Mouse (Mus musculus) limb, embryonic 15.5 days (tissue): ENCODE measurements around the gene Kcnj2. TPM values are rescaled to one million over a fixed set of nuclear protein-coding genes. Genes with fewer than 3 reads are reported as not detected.

Experiments used
- ATAC-seq: fragments of 200-750 bp; cut with Nextera tagmentation; 2 replicates; pipeline ENCODE4 v1.8.0; 2017; ENCODE audit warnings: low read depth, moderate TSS enrichment; ENCODE audit not compliant: insufficient number of reproducible peaks, low FRiP score, low TSS enrichment
- H3K27ac ChIP-seq: fragments of 300-500 bp; sonication (generic); 2 replicates; pipeline ENCODE4 v1.5.1; 2015; ENCODE audit warnings: moderate library complexity, mild to moderate bottlenecking, inconsistent platforms
- H3K27me3 ChIP-seq: fragments of 300-500 bp; sonication (generic); 2 replicates; pipeline ENCODE4 v1.6.1; 2015; ENCODE audit warnings: inconsistent platforms
- H3K36me3 ChIP-seq: fragments of 300-500 bp; sonication (generic); 2 replicates; pipeline ENCODE4 v1.6.1; 2015; ENCODE audit warnings: inconsistent platforms
- H3K4me1 ChIP-seq: fragments of 300-500 bp; sonication (generic); 2 replicates; pipeline ENCODE4 v1.6.1; 2015; ENCODE audit warnings: inconsistent platforms
- H3K4me2 ChIP-seq: fragments of 300-500 bp; sonication (generic); 2 replicates; pipeline ENCODE4 v1.6.1; 2015; ENCODE audit warnings: mild to moderate bottlenecking, inconsistent platforms
- H3K4me3 ChIP-seq: fragments of 300-500 bp; sonication (generic); 2 replicates; pipeline ENCODE4 v1.5.1; 2015; ENCODE audit warnings: mild to moderate bottlenecking, inconsistent platforms
- H3K9ac ChIP-seq: fragments of 300-500 bp; sonication (generic); 2 replicates; pipeline ENCODE4 v1.6.1; 2015; ENCODE audit warnings: inconsistent platforms
- H3K9me3 ChIP-seq: fragments of 300-500 bp; sonication (generic); 2 replicates; pipeline ENCODE4 v1.6.1; 2016; ENCODE audit warnings: inconsistent platforms
- WGBS: fragments of 180-500 bp; shearing (Covaris S2); methylation state at CpG from one replicate; pipeline ENCODE4 v1.1.7; 2015; 5-methylcytosine and 5-hydroxymethylcytosine counted together
- polyA plus RNA-seq: library from polyadenylated mRNA; unstranded; fragments of >200 nt; fragmentation: Nextera tagmentation; extraction: Ambion mirVana; gene quantifications from 2 replicates; pipeline ENCODE4 v1.2.1, GENCODE M21; 2015

The Kcnj2 gene
- polyA plus RNA-seq = 2.0 and 2.3 TPM in 2 replicates

DNA sequence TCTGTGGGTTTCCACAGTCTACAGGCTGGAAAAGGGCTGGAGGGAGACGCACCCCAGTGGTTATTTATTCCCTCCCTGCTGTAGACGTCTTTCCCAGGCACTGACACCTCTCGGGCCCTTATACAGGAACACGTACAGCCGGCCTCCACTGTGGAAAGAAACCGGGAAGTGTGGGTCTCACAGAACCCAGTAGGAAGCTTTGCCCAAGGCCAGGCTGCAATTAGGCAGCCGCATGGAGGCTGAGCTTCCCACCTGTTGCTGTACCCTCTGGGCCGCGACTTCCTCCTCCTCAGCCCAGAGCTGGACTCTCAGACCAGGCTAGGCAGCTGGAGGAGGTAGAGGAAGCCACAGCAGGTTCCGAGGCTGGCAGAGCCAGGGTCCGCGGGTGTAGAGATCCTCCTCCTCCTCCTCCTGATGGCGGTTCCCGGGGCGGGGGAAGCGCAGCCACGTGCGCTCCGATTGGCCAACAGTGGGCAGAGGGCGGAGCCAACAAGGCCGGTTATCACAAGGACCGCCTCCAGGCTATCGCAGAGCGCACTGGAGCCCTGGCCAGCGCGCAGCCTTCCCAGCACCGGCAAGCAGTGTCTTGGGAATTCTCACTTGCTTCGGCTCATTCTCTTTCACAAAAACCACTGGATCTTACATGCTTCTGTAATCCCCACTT is at the start of gene Kcnj2:
Gene Kcnj2 (plus strand): TSS at position 530 of the 664 bp plus-strand sequence.
- ATAC-seq = peak; percentile 94
- 0% methylated on average over 28 of the region's 28 CpGs for WGBS
- H3K4me2 ChIP-seq = peak within 1 kb of the TSS; percentile 86
- peak within 1 kb of the TSS; percentile 67 for H3K27ac ChIP-seq
- H3K9me3 ChIP-seq = no peaks in the 10 kb centered on the region
- H3K4me3 ChIP-seq = peak within 1 kb of the TSS; percentile 67
- H3K27me3 ChIP-seq = peaks cover 4% of the 10 kb centered on the region; the same call in 1 of the 2 replicates
- no peaks in the 10 kb centered on the region; the same call in 1 of the 2 replicates for H3K4me1 ChIP-seq
- no peaks in the 10 kb centered on the region for H3K36me3 ChIP-seq
- peak within 1 kb of the TSS; percentile 31; the same call in 1 of the 2 replicates for H3K9ac ChIP-seq

GRCm38 (mm10) chr11:111016206-111016605 is 49.8 kb upstream of the Kcnj2 start:
- Histone ChIP-seq H3K27ac (no peak overlapping the region), H3K4me1 (no peaks in the 10 kb centered on the region), H3K27me3 (no peaks in the 10 kb centered on the region), H3K36me3 (no peaks in the 10 kb centered on the region), H3K4me3 (no peak overlapping the region), H3K9ac (no peak overlapping the region), H3K4me2 (no peak overlapping the region), H3K9me3 (no peaks in the 10 kb centered on the region)
- 93% methylated on average over 3 of the region's 3 CpGs for WGBS
- no peak for ATAC-seq

DNA sequence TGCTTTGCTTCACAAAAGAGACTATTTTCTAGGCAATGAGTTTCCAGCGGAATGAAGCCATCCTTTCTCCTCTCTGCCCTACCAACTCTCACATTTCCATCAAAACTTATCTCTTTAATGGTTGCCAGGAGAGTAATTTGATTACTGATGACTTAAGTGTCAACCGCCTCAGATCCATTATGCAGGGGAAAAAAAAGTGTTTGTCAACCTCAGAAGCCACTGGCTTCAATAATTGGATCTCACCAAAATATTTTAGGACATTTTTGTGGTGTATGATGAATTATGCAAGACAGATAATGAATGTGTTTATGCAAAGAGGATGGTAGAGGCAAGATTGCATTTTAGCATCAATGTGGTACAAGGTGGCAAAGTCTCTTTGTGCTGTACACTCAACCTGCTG is 45.8 kb upstream of the Kcnj2 start:
- WGBS = 59% methylated on average over 2 of the region's 2 CpGs
- no peak overlapping the region for H3K4me2 ChIP-seq
- H3K9me3 ChIP-seq = no peaks in the 10 kb centered on the region
- H3K4me3 ChIP-seq = no peak overlapping the region
- H3K4me1 ChIP-seq = no peaks in the 10 kb centered on the region
- ATAC-seq = no peak
- H3K9ac ChIP-seq = no peak overlapping the region
- H3K27ac ChIP-seq = no peak overlapping the region
- no peaks in the 10 kb centered on the region for H3K27me3 ChIP-seq
- no peaks in the 10 kb centered on the region for H3K36me3 ChIP-seq

DNA sequence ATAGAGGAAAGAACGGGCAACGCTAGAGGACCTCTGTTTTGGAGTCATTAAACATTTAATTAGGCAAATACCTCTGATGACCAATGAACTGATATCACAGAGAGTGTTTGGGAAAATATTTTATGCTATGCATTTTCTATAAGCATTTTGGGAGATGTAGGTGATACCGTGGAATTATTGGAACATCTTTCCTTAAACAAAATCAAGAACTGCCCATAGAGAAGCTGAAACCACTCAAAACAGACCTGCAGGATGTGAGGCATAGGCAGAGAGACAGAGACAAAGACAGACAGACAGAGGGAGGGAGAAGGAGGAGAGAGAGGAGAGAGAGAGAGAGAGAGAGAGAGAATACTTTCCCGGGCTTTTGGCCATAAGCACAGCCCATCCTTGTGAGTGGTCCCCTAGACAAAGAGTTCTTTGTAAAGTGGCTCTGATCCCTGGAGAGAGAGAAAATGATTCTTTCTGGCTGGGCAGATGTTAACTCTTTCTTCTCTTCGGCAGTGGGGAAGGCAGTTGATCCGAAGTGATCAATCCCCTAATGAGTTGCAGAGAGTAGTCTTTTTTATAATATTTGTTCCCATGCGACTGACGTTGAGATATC is 43.2 kb upstream of the Kcnj2 start:
- no peaks in the 10 kb centered on the region for H3K36me3 ChIP-seq
- H3K4me3 ChIP-seq = no peak overlapping the region
- no peaks in the 10 kb centered on the region for H3K9me3 ChIP-seq
- no peaks in the 10 kb centered on the region for H3K27me3 ChIP-seq
- no peak for ATAC-seq
- no peak overlapping the region for H3K4me2 ChIP-seq
- no peak overlapping the region for H3K27ac ChIP-seq
- 62% methylated on average over 8 of the region's 8 CpGs for WGBS
- no peaks in the 10 kb centered on the region for H3K4me1 ChIP-seq
- H3K9ac ChIP-seq = no peak overlapping the region

- no peak overlapping the region for H3K27ac ChIP-seq
These were observed 23.8 kb upstream of the Kcnj2 start for GRCm38 (mm10) chr11:111042175-111042574.

DNA sequence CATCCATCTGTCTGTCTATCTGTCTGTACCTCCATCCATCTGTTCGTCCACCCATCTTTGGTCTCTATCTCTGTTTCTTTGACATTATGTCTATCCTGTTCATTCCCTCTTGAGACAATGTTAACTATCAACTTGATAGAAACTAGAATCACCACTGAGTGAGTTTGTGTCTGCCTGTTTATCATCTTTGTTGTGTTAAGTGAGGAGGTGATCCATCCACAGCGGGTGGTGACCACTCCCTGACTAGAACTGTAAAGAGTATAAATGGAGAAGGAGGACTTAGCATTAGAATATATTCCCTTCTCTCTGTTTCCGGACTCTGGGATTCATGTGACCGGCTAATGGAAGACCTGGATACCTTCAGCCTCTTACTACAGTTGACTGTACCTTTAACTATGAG is 22.7 kb upstream of the Kcnj2 start:
- Histone ChIP-seq H3K4me2 (no peak overlapping the region), H3K27me3 (no peaks in the 10 kb centered on the region), H3K9me3 (no peaks in the 10 kb centered on the region), H3K9ac (no peak overlapping the region), H3K36me3 (no peaks in the 10 kb centered on the region), H3K27ac (no peak overlapping the region), H3K4me1 (no peaks in the 10 kb centered on the region), H3K4me3 (no peak overlapping the region)
- no peak for ATAC-seq
- WGBS = 83% methylated on average over 4 of the region's 4 CpGs

More at GRCm38 (mm10) chr11:111042175-111042574, 23.8 kb upstream of the Kcnj2 start:
- no peaks in the 10 kb centered on the region for H3K9me3 ChIP-seq
- H3K27me3 ChIP-seq = no peaks in the 10 kb centered on the region
- no peak overlapping the region for H3K4me3 ChIP-seq
- WGBS = 48% methylated on average over 5 of the region's 5 CpGs
- H3K4me1 ChIP-seq = no peaks in the 10 kb centered on the region
- ATAC-seq = no peak
- H3K36me3 ChIP-seq = no peaks in the 10 kb centered on the region
- no peak overlapping the region for H3K4me2 ChIP-seq
- no peak overlapping the region for H3K9ac ChIP-seq

GRCm38 (mm10) chr11:111054252-111054651 is 11.7 kb upstream of the Kcnj2 start:
- H3K9me3 ChIP-seq = no peaks in the 10 kb centered on the region
- no peaks in the 10 kb centered on the region for H3K4me1 ChIP-seq
- ATAC-seq = no peak
- no peak overlapping the region for H3K4me2 ChIP-seq
- H3K9ac ChIP-seq = no peak overlapping the region
- no peak overlapping the region for H3K4me3 ChIP-seq
- 58% methylated on average over 3 of the region's 3 CpGs for WGBS
- no peaks in the 10 kb centered on the region for H3K27me3 ChIP-seq
- no peaks in the 10 kb centered on the region for H3K36me3 ChIP-seq
- H3K27ac ChIP-seq = no peak overlapping the region

GRCm38 (mm10) chr11:111054854-111055822 is 10.8 kb upstream of the Kcnj2 start:
- Histone ChIP-seq H3K27ac (no peak overlapping the region), H3K9ac (no peak overlapping the region), H3K4me3 (no peak overlapping the region), H3K27me3 (no peaks in the 10 kb centered on the region), H3K4me1 (no peaks in the 10 kb centered on the region), H3K36me3 (no peaks in the 10 kb centered on the region), H3K9me3 (no peaks in the 10 kb centered on the region), H3K4me2 (no peak overlapping the region)
- WGBS = 80% methylated on average over 8 of the region's 8 CpGs
- ATAC-seq = no peak

DNA sequence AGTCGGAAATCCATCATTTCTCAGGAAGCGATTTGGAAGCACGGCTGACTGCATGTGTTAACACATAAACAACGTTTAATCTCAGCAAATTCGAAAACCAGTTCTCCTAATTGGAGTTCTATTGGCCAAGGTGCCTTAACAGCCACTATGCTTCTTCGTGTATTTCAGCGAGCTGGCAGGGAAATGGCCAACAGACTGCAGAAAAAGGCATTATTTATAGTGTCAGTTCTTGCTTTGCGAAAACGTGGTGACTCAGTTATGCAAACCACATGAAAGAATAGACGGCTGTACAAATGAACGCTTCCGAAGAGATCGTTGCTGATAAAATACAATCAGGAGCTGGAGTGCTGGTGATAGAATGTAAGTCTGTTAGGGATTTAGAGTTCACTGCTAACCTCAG is 9.9 kb upstream of the Kcnj2 start:
- H3K36me3 ChIP-seq = no peaks in the 10 kb centered on the region
- no peak for ATAC-seq
- H3K4me2 ChIP-seq = no peak overlapping the region
- H3K9ac ChIP-seq = no peak overlapping the region
- no peaks in the 10 kb centered on the region for H3K27me3 ChIP-seq
- no peak overlapping the region for H3K27ac ChIP-seq
- no peaks in the 10 kb centered on the region for H3K9me3 ChIP-seq
- no peaks in the 10 kb centered on the region for H3K4me1 ChIP-seq
- WGBS = 40% methylated on average over 13 of the region's 13 CpGs
- no peak overlapping the region for H3K4me3 ChIP-seq

DNA sequence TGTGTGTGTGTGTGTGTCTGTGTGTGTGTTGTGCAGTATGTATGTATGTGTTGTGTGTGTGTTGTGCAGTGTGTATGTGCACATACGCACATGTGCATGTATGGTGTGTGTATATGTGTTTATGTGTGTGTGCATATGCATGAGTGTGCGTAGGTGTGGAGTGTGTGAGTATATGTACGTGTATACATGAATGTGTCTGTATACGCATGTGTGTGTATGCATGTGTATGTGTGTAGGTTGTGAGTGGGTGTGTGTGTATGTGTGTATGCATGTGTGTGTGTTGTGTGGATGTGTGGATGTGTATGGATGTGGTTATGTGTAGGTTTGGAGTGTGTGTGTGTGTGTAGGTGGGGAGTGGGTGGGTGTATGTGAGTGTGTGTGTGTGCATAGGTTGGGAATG is 8.5 kb upstream of the Kcnj2 start:
- Histone ChIP-seq H3K9me3 (no peaks in the 10 kb centered on the region), H3K4me2 (no peak overlapping the region), H3K36me3 (no peaks in the 10 kb centered on the region), H3K4me3 (no peak overlapping the region), H3K27ac (no peak overlapping the region), H3K9ac (no peak overlapping the region), H3K27me3 (no peaks in the 10 kb centered on the region), H3K4me1 (no peaks in the 10 kb centered on the region)
- 94% methylated on average over 4 of the region's 4 CpGs for WGBS
- ATAC-seq = no peak; the same call in 1 of the 2 replicates

- Histone ChIP-seq H3K27me3 (no peaks in the 10 kb centered on the region), H3K4me1 (no peaks in the 10 kb centered on the region), H3K4me2 (no peak overlapping the region), H3K9ac (no peak overlapping the region), H3K27ac (no peak overlapping the region), H3K36me3 (no peaks in the 10 kb centered on the region), H3K4me3 (no peak overlapping the region), H3K9me3 (no peaks in the 10 kb centered on the region)
- ATAC-seq = no peak
These were observed 6.5 kb upstream of the Kcnj2 start for GRCm38 (mm10) chr11:111059440-111059839.

DNA sequence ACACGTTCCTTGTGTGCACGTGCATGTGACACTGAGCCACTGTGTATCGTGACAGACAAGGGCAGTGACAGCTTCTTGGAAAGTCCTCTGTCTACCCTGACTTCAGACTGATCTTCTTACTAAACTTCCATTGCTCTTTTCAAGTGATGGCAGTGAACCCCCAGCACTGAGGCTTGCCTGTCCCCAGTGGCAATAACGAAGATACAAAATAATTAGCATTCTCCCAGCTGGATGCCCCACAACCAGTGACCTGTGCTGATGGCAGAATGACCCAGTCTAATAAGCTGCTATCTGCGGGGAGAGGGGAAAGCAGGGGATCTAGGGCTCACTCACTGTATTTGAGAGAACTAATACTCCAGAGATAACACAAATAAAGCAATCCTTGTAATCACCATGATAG is 5.7 kb upstream of the Kcnj2 start:
- no peak overlapping the region for H3K27ac ChIP-seq
- no peak overlapping the region for H3K4me2 ChIP-seq
- 68% methylated on average over 5 of the region's 5 CpGs for WGBS
- no peaks in the 10 kb centered on the region for H3K36me3 ChIP-seq
- no peak overlapping the region for H3K9ac ChIP-seq
- H3K27me3 ChIP-seq = no peaks in the 10 kb centered on the region
- no peaks in the 10 kb centered on the region for H3K4me1 ChIP-seq
- ATAC-seq = no peak
- H3K9me3 ChIP-seq = no peaks in the 10 kb centered on the region
- H3K4me3 ChIP-seq = no peak overlapping the region
